Mouse (Mus musculus) MEL (cell line): Measurements from ENCODE around the gene Kcnk1.

Experiments
- ETS1 ChIP-seq: IDR thresholded peaks from 2 replicates; pipeline ENCODE4 v1.6.1; 2012; ENCODE audit warnings: low read depth, mild to moderate bottlenecking, inconsistent platforms, low read length, improper control_type of control experiment, moderate library complexity
- POLR2AphosphoS2 ChIP-seq: IDR thresholded peaks from 2 replicates; pipeline ENCODE4 v1.6.1; 2011; ENCODE audit warnings: low read length, improper control_type of control experiment

DNA sequence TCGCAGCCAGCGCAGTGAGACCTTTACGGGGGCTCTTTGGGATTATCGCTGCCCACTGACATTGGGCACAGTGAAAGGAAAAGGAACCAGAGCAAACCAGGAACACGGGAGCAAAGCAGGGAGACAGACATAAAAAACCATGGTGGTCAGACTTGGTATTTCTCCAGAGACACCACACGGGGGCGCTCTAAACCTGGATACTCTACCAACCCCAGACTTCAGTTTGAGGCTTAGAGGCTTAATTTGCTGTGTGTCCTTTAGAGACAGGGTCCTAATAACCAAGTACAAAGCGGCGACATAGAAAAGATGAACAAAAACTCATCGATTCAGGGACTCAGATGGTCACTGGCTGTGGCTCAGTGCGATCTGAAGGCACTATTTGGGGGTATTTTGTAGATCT, 39.3 kb upstream of the Kcnk1 start:
- no peak for TF ChIP-seq POLR2AphosphoS2
- no peak for TF ChIP-seq ETS1
